Mouse (Mus musculus): ENCODE results near the gene Rasgef1b. TPM values are rescaled to one million over a fixed set of nuclear protein-coding genes. Genes with fewer than 3 reads are reported as not detected.

The Rasgef1b gene
- polyA plus RNA-seq, 1 experiment, result 1.00 TPM

DNA sequence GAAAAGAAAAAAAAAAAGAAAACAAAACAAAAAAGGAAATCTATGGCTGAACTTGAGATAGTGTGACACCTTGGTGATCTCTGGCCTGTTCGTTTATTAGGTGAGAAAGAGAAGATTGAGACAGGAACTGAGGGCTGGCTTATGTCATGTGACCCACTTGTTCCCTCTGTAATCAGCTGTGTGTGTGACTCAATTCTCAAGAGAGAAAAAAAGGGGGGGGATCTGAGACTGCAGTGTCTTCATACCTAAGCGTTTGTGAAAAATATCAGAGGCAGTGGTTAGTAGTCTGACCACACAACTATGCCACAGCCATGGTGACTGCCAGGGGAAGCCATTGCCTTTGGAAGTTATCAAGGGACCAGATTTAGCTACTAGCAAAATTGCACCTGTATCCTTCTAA, 276.9 kb downstream of the Rasgef1b start:
- Histone ChIP-seq H3K27ac (ENCODE audit: control insufficient read depth, insufficient read depth, low read depth, low read length, poor library complexity) (no peak overlapping the region), H3K4me3 (replicated peaks; ENCODE audit: control insufficient read depth, low read depth, low read length) (no peak overlapping the region), H3K4me1 (ENCODE audit: control insufficient read depth, insufficient read depth, low read length) (no peaks in the 10 kb centered on the region; the same call in 1 of the 2 replicates)
- TF ChIP-seq CTCF (IDR thresholded peaks at IDR 0.05; ENCODE audit: control insufficient read depth, insufficient read depth, low read length) (no peak), POLR2A (IDR thresholded peaks at IDR 0.05; ENCODE audit: borderline replicate concordance, control insufficient read depth, low read depth, low read length) (no peak)
- 4% methylated on average over 2 of the region's 2 CpGs for WGBS

DNA sequence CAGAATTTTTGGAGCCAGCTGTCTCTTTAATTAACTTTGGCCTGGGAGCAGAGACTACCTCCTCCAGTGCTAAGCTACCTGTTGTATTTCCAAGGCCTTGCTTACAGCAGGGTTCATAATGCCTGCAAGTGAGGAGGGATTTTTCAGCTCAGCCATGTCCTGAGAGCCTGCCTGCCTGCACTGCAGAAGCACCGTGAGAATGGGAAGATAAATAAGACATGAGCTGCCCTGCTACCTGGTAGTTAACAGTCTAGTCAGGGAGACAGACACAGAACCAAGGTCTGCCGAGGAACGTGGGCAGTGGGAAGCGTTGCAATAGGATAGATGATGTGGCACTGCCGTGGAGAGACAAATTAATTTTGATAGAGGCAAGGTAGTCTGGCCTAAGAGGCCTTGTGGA, 277.4 kb downstream of the Rasgef1b start:
- TF ChIP-seq POLR2A (IDR thresholded peaks at IDR 0.05; ENCODE audit: borderline replicate concordance, control insufficient read depth, low read depth, low read length) (no peak), CTCF (IDR thresholded peaks at IDR 0.05; ENCODE audit: control insufficient read depth, insufficient read depth, low read length) (no peak)
- WGBS, result 75% methylated on average over 5 of the region's 5 CpGs
- H3K27ac ChIP-seq (ENCODE audit: control insufficient read depth, insufficient read depth, low read depth, low read length, poor library complexity), result no peak overlapping the region

DNA sequence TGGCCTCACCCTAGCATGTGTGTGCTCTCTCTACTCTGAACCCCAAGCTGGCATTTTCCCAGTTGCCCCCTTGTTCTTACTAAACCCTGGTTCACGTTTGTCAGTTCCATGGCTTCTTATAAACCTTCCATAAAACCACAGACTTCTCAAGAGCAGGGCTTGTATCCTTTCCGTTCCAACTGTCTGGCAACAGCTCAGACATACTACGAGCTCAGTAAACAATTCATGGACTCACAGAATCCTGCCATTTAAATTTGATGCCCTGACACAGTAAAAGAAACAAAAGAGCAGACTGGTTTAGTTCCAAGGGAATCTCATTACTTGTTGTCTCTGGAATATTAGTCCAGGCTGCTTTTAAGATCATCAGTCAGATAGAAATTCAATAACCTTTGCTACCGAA, 277.9 kb downstream of the Rasgef1b start:
- TF ChIP-seq CTCF (IDR thresholded peaks at IDR 0.05; ENCODE audit: control insufficient read depth, insufficient read depth, low read length), result no peak
- no peak for TF ChIP-seq POLR2A (IDR thresholded peaks at IDR 0.05; ENCODE audit: borderline replicate concordance, control insufficient read depth, low read depth, low read length)
- WGBS, result 73% methylated on average over 4 of the region's 4 CpGs
- no peak overlapping the region for H3K27ac ChIP-seq (ENCODE audit: control insufficient read depth, insufficient read depth, low read depth, low read length, poor library complexity)
- H3K4me1 ChIP-seq (ENCODE audit: control insufficient read depth, insufficient read depth, low read length), result no peaks in the 10 kb centered on the region; the same call in 1 of the 2 replicates
- no peak overlapping the region for H3K4me3 ChIP-seq (replicated peaks; ENCODE audit: control insufficient read depth, low read depth, low read length)

More for the DNA sequence above, 277.4 kb downstream of the Rasgef1b start:
- H3K4me3 ChIP-seq (replicated peaks; ENCODE audit: control insufficient read depth, low read depth, low read length), result no peak overlapping the region
- no peaks in the 10 kb centered on the region; the same call in 1 of the 2 replicates for H3K4me1 ChIP-seq (ENCODE audit: control insufficient read depth, insufficient read depth, low read length)

DNA sequence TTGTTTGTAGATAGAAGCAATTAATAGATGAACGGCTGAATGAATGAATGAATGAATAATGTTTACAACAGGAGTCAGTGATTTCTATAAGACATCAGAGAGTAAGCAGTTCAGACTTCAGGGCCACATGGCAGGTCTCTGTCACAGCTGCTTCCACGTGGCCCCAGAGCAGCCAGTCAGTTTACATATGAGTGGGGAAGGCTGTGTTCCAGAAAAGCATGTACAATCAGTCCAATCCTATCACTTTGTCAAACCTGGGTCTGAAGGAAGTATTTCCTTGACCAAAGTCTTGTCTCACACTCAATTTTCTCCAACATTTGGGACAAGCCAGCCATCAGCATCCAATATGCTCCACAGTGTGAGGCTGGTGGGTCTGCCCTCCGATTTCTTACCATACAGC, 278.4 kb downstream of the Rasgef1b start:
- no peak overlapping the region for H3K4me3 ChIP-seq (replicated peaks; ENCODE audit: control insufficient read depth, low read depth, low read length)
- H3K27ac ChIP-seq (ENCODE audit: control insufficient read depth, insufficient read depth, low read depth, low read length, poor library complexity), result no peak overlapping the region
- TF ChIP-seq CTCF (IDR thresholded peaks at IDR 0.05; ENCODE audit: control insufficient read depth, insufficient read depth, low read length) (no peak), POLR2A (IDR thresholded peaks at IDR 0.05; ENCODE audit: borderline replicate concordance, control insufficient read depth, low read depth, low read length) (no peak)
- no peaks in the 10 kb centered on the region; the same call in 1 of the 2 replicates for H3K4me1 ChIP-seq (ENCODE audit: control insufficient read depth, insufficient read depth, low read length)
- WGBS, result 68% methylated on average over 3 of the region's 3 CpGs

DNA sequence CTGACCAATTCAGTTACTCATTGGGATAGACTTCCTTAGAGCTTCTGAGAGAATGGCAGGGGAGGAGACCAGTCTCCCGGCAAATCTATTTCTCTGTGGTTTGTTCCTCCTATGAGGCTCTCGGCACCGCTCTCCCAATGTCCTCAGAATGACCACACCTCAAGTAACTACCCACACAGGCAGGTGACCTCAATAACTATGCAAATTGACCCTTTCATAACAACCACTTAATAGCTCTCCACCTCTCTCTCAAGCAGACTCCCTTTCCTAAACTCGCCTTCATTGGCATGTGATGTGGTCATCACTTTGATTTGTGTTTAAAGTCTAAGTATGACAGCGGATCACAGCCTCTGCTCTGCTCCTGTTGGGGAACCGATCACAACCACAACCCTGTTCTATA, 281.4 kb downstream of the Rasgef1b start:
- WGBS, result 84% methylated on average over 6 of the region's 6 CpGs
- Histone ChIP-seq H3K4me1 (ENCODE audit: control insufficient read depth, insufficient read depth, low read length) (no peaks in the 10 kb centered on the region), H3K4me3 (replicated peaks; ENCODE audit: control insufficient read depth, low read depth, low read length) (no peak overlapping the region), H3K27ac (ENCODE audit: control insufficient read depth, insufficient read depth, low read depth, low read length, poor library complexity) (no peak overlapping the region)
- TF ChIP-seq POLR2A (IDR thresholded peaks at IDR 0.05; ENCODE audit: borderline replicate concordance, control insufficient read depth, low read depth, low read length), result no peak
- no peak for TF ChIP-seq CTCF (IDR thresholded peaks at IDR 0.05; ENCODE audit: control insufficient read depth, insufficient read depth, low read length)

DNA sequence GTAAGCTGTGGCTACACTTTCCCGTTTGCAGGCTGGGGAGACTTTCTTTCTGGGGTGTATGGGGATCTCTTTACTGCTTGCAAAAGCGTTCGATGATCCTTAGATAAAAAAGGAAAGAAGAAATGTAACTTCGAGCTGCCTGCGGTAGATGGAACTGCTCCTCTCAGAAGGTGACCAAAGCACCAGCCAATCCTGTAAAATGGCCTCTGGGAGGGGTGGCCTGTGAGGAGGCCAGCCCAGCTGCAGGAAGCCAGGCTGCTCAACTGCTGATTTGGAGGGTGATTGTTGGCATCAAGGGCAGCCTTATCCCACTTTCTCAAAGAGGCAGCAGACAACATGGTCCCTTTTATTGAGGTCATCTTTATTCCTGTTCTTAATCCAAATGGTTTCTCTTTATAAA, 283.6 kb downstream of the Rasgef1b start:
- Histone ChIP-seq H3K27ac (ENCODE audit: control insufficient read depth, insufficient read depth, low read depth, low read length, poor library complexity) (no peak overlapping the region), H3K4me3 (replicated peaks; ENCODE audit: control insufficient read depth, low read depth, low read length) (no peak overlapping the region), H3K4me1 (ENCODE audit: control insufficient read depth, insufficient read depth, low read length) (no peaks in the 10 kb centered on the region)
- TF ChIP-seq CTCF (IDR thresholded peaks at IDR 0.05; ENCODE audit: control insufficient read depth, insufficient read depth, low read length) (no peak), POLR2A (IDR thresholded peaks at IDR 0.05; ENCODE audit: borderline replicate concordance, control insufficient read depth, low read depth, low read length) (no peak)
- WGBS, result 7% methylated on average over 5 of the region's 5 CpGs

DNA sequence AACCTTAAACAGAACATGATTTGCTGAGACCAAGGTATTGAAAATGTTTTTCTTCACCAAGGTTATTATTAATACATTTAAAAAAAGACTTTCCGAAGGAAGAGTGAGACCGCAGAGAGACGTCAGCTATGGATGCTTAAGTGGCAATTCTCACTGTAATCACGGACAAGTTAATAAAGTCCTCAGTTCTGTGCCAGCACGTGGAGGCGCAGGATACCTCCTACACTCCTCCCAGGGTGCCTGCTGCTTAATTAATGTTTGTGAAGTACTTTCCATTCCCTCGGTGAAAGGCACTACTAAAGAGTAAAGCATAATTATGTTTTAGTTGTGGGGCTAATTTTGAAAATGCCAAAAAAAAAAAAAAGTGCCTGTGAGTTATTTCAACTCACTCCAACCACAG, 284.1 kb downstream of the Rasgef1b start:
- 72% methylated on average over 7 of the region's 7 CpGs for WGBS
- no peak overlapping the region for H3K4me3 ChIP-seq (replicated peaks; ENCODE audit: control insufficient read depth, low read depth, low read length)
- TF ChIP-seq POLR2A (IDR thresholded peaks at IDR 0.05; ENCODE audit: borderline replicate concordance, control insufficient read depth, low read depth, low read length) (no peak), CTCF (IDR thresholded peaks at IDR 0.05; ENCODE audit: control insufficient read depth, insufficient read depth, low read length) (no peak)
- H3K27ac ChIP-seq (ENCODE audit: control insufficient read depth, insufficient read depth, low read depth, low read length, poor library complexity), result no peak overlapping the region
- H3K4me1 ChIP-seq (ENCODE audit: control insufficient read depth, insufficient read depth, low read length), result no peaks in the 10 kb centered on the region

DNA sequence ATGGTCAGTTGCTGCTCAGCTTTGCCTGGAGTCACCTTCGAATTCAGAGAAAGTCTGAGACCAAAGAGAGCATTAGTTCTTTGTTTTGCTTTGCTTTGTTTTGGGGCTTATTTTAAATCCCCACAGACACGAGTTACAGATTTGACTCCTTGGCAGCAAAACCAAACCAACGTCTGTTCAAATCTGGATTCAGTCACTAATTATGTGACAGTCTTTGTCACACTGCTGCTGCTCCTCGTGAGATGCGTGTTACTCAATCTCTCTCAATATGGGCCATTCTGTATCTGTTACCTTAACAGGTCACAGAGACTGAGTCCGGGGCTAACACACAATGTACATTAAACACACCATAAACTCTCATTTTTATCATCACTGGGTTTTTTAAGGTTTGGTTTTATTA, 288.8 kb downstream of the Rasgef1b start:
- WGBS, result 80% methylated on average over 6 of the region's 6 CpGs
- TF ChIP-seq CTCF (IDR thresholded peaks at IDR 0.05; ENCODE audit: control insufficient read depth, insufficient read depth, low read length) (no peak), POLR2A (IDR thresholded peaks at IDR 0.05; ENCODE audit: borderline replicate concordance, control insufficient read depth, low read depth, low read length) (no peak)
- H3K27ac ChIP-seq (ENCODE audit: control insufficient read depth, insufficient read depth, low read depth, low read length, poor library complexity), result no peak overlapping the region
- no peaks in the 10 kb centered on the region for H3K4me1 ChIP-seq (ENCODE audit: control insufficient read depth, insufficient read depth, low read length)
- no peak overlapping the region for H3K4me3 ChIP-seq (replicated peaks; ENCODE audit: control insufficient read depth, low read depth, low read length)

DNA sequence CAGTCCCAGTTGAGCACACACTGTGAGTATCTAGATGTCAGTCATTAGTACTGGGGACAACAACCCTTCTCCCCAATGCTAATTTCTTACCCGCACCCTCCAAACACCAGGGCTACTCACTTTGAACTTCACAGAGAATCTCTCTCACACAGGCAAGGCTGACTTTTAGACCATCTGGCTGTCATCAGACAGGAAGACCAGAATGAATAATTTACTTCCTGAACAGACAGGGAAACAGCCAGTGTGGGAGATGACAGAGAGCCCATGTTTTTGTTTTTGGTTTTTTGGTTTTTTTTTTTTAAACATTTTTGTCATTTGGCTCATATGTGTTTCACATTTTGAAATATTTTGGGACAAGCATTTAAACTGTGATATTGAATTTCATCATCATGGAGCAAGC, 290.3 kb downstream of the Rasgef1b start:
- WGBS, result 22% methylated on average over 1 of the region's 1 CpGs
- no peak overlapping the region for H3K27ac ChIP-seq (ENCODE audit: control insufficient read depth, insufficient read depth, low read depth, low read length, poor library complexity)
- TF ChIP-seq POLR2A (IDR thresholded peaks at IDR 0.05; ENCODE audit: borderline replicate concordance, control insufficient read depth, low read depth, low read length), result no peak
- TF ChIP-seq CTCF (IDR thresholded peaks at IDR 0.05; ENCODE audit: control insufficient read depth, insufficient read depth, low read length), result no peak

More for the DNA sequence above, 290.3 kb downstream of the Rasgef1b start:
- H3K4me3 ChIP-seq (replicated peaks; ENCODE audit: control insufficient read depth, low read depth, low read length), result no peak overlapping the region
- no peaks in the 10 kb centered on the region for H3K4me1 ChIP-seq (ENCODE audit: control insufficient read depth, insufficient read depth, low read length)
